Mouse (Mus musculus) stomach, embryonic 15.5 days (tissue): ENCODE data around the gene Phf13. TPM values are rescaled to one million over a fixed set of nuclear protein-coding genes. Genes with fewer than 3 reads are reported as not detected.
A peak's percentile ranks its signal among the peaks of the same experiment; 100 is the strongest.

Experiments
- ATAC-seq: fragments of 200-750 bp; cut with Nextera tagmentation; 2 replicates; pipeline ENCODE4 v1.8.0; 2017; ENCODE audit warnings: low read depth, moderate number of reproducible peaks, moderate TSS enrichment; ENCODE audit not compliant: insufficient read depth, low FRiP score
- H3K27ac ChIP-seq: fragments of 300-500 bp; sonication (generic); 2 replicates; pipeline ENCODE4 v1.5.1; 2015; ENCODE audit warnings: mild to moderate bottlenecking, inconsistent platforms
- H3K27me3 ChIP-seq: fragments of 300-500 bp; sonication (generic); replicated peaks from 2 replicates; pipeline ENCODE4 v1.6.1; 2015; ENCODE audit warnings: inconsistent platforms
- H3K36me3 ChIP-seq: fragments of 300-500 bp; sonication (generic); 2 replicates; pipeline ENCODE4 v1.6.1; 2015; ENCODE audit warnings: inconsistent platforms
- H3K4me1 ChIP-seq: fragments of 300-500 bp; sonication (generic); 2 replicates; pipeline ENCODE4 v1.6.1; 2015; ENCODE audit warnings: inconsistent platforms
- H3K4me2 ChIP-seq: fragments of 300-500 bp; sonication (generic); 2 replicates; pipeline ENCODE4 v1.6.1; 2015; ENCODE audit warnings: mild to moderate bottlenecking, inconsistent platforms
- H3K4me3 ChIP-seq: fragments of 300-500 bp; sonication (generic); replicated peaks from 2 replicates; pipeline ENCODE4 v1.5.1; 2015; ENCODE audit warnings: inconsistent platforms
- H3K9ac ChIP-seq: fragments of 300-500 bp; sonication (generic); 2 replicates; pipeline ENCODE4 v1.6.1; 2015; ENCODE audit warnings: inconsistent platforms
- H3K9me3 ChIP-seq: fragments of 300-500 bp; sonication (generic); 2 replicates; pipeline ENCODE4 v1.6.1; 2016; ENCODE audit warnings: inconsistent platforms
- WGBS: fragments of 180-500 bp; shearing (Covaris S2); methylation state at CpG from one replicate; pipeline ENCODE4 v1.1.7; 2015; 5-methylcytosine and 5-hydroxymethylcytosine counted together
- polyA plus RNA-seq: library from polyadenylated mRNA; unstranded; fragments of >200 nt; fragmentation: Nextera tagmentation; extraction: Ambion mirVana; gene quantifications from 2 replicates; pipeline ENCODE4 v1.2.1, GENCODE M21; 2015

The Phf13 gene
- polyA plus RNA-seq, 1 experiment from 2014 or later: 23.4 TPM

DNA sequence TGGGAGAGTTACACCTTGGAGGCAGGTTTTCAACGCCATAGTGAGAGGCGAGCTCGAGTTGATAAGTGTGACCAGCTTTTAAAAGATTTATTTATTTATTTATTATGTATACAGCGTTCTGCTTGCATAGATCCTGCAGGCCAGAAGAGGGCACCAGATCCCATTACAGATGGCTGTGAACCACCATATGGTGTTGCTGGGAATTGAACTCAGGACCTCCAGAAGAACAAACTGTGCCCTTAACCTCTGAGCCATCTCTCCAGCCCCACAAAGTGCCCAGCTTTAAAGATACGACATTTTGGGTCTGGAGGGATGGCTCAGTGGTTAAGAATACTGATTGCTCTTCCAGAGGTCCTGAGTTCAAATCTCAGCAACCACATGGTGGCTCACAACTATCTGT is 33.0 kb upstream of the Phf13 start:
- ATAC-seq: no peak
- no peaks in the 10 kb centered on the region for H3K9me3 ChIP-seq
- H3K4me1 ChIP-seq: peaks cover 35% of the 10 kb centered on the region
- WGBS: 37% methylated on average over 5 of the region's 5 CpGs
- H3K27ac ChIP-seq: no peak overlapping the region
- no peak overlapping the region for H3K4me3 ChIP-seq
- no peaks in the 10 kb centered on the region for H3K27me3 ChIP-seq
- no peak overlapping the region for H3K9ac ChIP-seq
- peaks cover 8% of the 10 kb centered on the region; the same call in 1 of the 2 replicates for H3K36me3 ChIP-seq
- peak overlapping the region; percentile 98; the same call in 1 of the 2 replicates for H3K4me2 ChIP-seq

DNA sequence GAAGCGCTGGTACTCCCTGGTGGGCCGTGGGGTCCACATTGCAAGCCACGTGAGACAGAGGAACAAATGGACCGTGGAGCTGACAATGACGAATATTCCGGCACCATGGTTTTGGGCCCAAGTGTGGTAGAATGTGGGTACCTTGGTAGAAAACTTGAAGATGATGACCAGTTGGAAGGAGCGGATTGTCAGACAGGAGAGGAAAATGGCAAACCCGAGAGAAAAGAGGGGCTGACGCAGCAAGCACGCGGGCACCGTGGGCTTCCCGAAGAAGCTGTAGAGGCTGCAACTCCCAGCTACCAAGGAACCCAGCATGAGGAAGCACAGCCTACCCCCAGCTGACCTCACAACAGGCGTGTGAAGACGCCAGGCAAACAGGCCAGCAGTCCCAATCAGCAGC is 32.4 kb upstream of the Phf13 start:
- 61% methylated on average over 15 of the region's 15 CpGs for WGBS
- ATAC-seq: no peak
- no peaks in the 10 kb centered on the region for H3K27me3 ChIP-seq
- peak overlapping the region; percentile 98 for H3K4me2 ChIP-seq
- peak overlapping the region; percentile 86 for H3K4me3 ChIP-seq
- no peaks in the 10 kb centered on the region for H3K9me3 ChIP-seq
- peaks cover 12% of the 10 kb centered on the region; the same call in 1 of the 2 replicates for H3K36me3 ChIP-seq
- H3K9ac ChIP-seq: no peak overlapping the region
- H3K27ac ChIP-seq: no peak overlapping the region
- H3K4me1 ChIP-seq: peaks cover 37% of the 10 kb centered on the region

- under 1% methylated on average over 35 of the region's 35 CpGs for WGBS
- Histone ChIP-seq H3K36me3 (peaks cover 18% of the 10 kb centered on the region; the same call in 1 of the 2 replicates), H3K4me1 (peaks cover 37% of the 10 kb centered on the region), H3K4me3 (peak within 1 kb of the TSS; percentile 86), H3K9ac (peak within 1 kb of the TSS; percentile 60), H3K4me2 (peak within 1 kb of the TSS; percentile 98), H3K27ac (peak within 1 kb of the TSS; percentile 79), H3K9me3 (no peaks in the 10 kb centered on the region), H3K27me3 (no peaks in the 10 kb centered on the region)
- ATAC-seq: peak; percentile 96
Observed at GRCm38 (mm10) chr4:152027524-152027923, 31.5 kb upstream of the Phf13 start, which contains the start of gene Zbtb48. TSS of gene Zbtb48 (minus strand) at chr4:152027671.

DNA sequence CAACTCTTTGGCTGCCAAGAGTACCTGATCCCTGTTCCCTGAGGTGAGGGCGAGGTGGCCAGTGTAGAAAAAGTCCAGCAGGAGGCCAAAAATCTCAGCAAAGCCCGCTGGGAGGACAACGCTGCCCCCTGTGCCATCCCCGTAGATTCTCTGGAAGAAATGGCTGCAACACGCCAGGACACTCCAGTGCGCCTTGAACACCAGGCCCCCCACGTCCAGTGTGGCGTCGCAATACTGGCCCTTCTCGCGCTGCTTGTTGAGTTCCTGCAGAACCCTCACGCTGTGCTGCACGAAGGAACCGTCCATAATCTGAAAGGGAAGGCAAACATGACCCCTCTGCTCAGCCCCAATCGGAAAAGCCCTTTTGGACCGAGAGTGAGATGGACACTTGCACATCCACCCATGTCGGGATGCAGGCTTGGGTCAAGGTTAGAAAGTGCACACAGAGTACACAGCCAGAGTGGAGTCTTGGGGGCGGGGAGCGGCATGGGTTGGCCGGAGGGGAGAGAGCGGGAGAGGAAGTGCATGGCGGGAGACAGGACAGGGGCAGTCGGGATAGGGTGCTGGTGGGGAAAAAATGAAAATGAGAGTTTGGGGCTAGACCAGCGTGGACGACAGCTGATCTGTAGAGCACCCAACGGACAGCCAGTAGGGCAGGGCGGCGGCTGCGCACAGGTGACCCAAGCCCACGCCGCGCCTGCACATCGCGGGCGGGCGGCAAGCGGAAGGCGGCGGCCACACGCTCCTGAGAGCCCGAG is 30.9 kb upstream of the Phf13 start:
- H3K4me1 ChIP-seq: peaks cover 37% of the 10 kb centered on the region
- peak; percentile 47 for ATAC-seq
- peak overlapping the region; percentile 86 for H3K4me3 ChIP-seq
- peak overlapping the region; percentile 79 for H3K27ac ChIP-seq
- WGBS: 3% methylated on average over 37 of the region's 41 CpGs
- no peaks in the 10 kb centered on the region for H3K27me3 ChIP-seq
- H3K9me3 ChIP-seq: no peaks in the 10 kb centered on the region
- H3K4me2 ChIP-seq: peak overlapping the region; percentile 98
- peak overlapping the region; percentile 60 for H3K9ac ChIP-seq
- peaks cover 22% of the 10 kb centered on the region; the same call in 1 of the 2 replicates for H3K36me3 ChIP-seq

GRCm38 (mm10) chr4:152024525-152024924 is 28.5 kb upstream of the Phf13 start:
- 87% methylated on average over 11 of the region's 11 CpGs for WGBS
- H3K36me3 ChIP-seq: peaks cover 46% of the 10 kb centered on the region
- no peak overlapping the region for H3K4me2 ChIP-seq
- no peaks in the 10 kb centered on the region for H3K27me3 ChIP-seq
- H3K9ac ChIP-seq: no peak overlapping the region
- H3K4me3 ChIP-seq: no peak overlapping the region
- no peak overlapping the region for H3K27ac ChIP-seq
- H3K9me3 ChIP-seq: no peaks in the 10 kb centered on the region
- peaks cover 37% of the 10 kb centered on the region for H3K4me1 ChIP-seq
- ATAC-seq: no peak

DNA sequence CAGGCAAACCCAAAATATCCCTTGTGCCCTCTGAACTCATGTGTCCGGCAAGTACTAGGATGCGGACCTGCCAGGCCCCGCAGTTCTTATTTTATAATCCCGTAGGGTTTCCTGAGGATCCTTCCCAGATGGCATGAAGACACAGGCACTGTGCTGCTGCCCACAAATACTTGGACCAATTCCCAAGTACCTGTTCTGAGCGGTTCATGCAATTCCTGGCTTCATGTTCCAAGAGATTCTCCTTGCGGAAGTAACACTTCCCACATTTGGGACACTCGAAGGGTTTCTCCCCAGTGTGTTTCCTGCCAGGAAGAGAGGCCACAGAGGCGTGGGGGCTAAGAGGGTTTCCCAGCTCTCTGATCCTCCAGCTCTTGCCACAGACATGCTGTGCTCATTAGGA is 26.4 kb upstream of the Phf13 start:
- no peak overlapping the region for H3K9ac ChIP-seq
- H3K4me3 ChIP-seq: no peak overlapping the region
- peaks cover 26% of the 10 kb centered on the region for H3K4me1 ChIP-seq
- no peaks in the 10 kb centered on the region for H3K9me3 ChIP-seq
- WGBS: 86% methylated on average over 8 of the region's 8 CpGs
- H3K4me2 ChIP-seq: no peak overlapping the region
- no peaks in the 10 kb centered on the region for H3K27me3 ChIP-seq
- H3K36me3 ChIP-seq: peaks cover 56% of the 10 kb centered on the region
- no peak overlapping the region for H3K27ac ChIP-seq
- no peak for ATAC-seq

GRCm38 (mm10) chr4:152021568-152022097 is 25.6 kb upstream of the Phf13 start:
- H3K27me3 ChIP-seq: no peaks in the 10 kb centered on the region
- H3K9me3 ChIP-seq: no peaks in the 10 kb centered on the region
- H3K36me3 ChIP-seq: peaks cover 56% of the 10 kb centered on the region
- no peak overlapping the region for H3K4me3 ChIP-seq
- H3K4me1 ChIP-seq: peaks cover 22% of the 10 kb centered on the region
- 74% methylated on average over 12 of the region's 12 CpGs for WGBS
- no peak for ATAC-seq
- no peak overlapping the region for H3K4me2 ChIP-seq
- H3K9ac ChIP-seq: no peak overlapping the region
- H3K27ac ChIP-seq: no peak overlapping the region

DNA sequence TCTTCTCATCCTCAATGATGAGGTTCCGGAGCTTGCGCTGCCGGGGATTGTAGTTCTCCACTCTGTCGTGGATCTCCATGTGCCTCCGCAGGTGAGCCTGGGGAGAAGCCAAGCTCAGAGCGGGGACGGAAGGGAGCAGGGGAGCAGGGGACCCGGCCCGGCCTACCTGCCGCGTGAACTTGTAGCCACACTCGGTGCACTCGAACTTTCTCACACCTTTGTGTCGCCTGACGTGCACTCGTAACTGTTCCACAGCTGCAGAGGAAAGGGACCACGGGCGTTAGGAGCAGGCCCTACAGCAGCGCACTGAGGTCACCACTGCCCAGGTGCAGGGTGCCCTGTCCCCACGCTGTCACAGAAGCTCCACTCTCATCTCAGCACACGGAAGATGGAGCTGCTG is 24.0 kb upstream of the Phf13 start:
- H3K4me2 ChIP-seq: no peak overlapping the region
- peaks cover 65% of the 10 kb centered on the region for H3K36me3 ChIP-seq
- no peaks in the 10 kb centered on the region for H3K27me3 ChIP-seq
- H3K4me1 ChIP-seq: 0 out of 2 replicates have a peak, but pooled peaks cover 7% of the 10 kb centered on the region
- WGBS: 89% methylated on average over 21 of the region's 21 CpGs
- no peak overlapping the region; the same call in 1 of the 2 replicates for H3K27ac ChIP-seq
- no peaks in the 10 kb centered on the region for H3K9me3 ChIP-seq
- H3K4me3 ChIP-seq: no peak overlapping the region
- ATAC-seq: no peak
- no peak overlapping the region for H3K9ac ChIP-seq

GRCm38 (mm10) chr4:152019073-152019472 is 23.0 kb upstream of the Phf13 start:
- Histone ChIP-seq H3K9me3 (no peaks in the 10 kb centered on the region), H3K9ac (no peak overlapping the region; the same call in 1 of the 2 replicates), H3K4me2 (no peak overlapping the region), H3K27me3 (no peaks in the 10 kb centered on the region), H3K36me3 (peaks cover 65% of the 10 kb centered on the region), H3K4me1 (0 out of 2 replicates have a peak, but pooled peaks cover 2% of the 10 kb centered on the region), H3K4me3 (no peak overlapping the region), H3K27ac (no peak overlapping the region)
- no peak for ATAC-seq
- 75% methylated on average over 6 of the region's 6 CpGs for WGBS

DNA sequence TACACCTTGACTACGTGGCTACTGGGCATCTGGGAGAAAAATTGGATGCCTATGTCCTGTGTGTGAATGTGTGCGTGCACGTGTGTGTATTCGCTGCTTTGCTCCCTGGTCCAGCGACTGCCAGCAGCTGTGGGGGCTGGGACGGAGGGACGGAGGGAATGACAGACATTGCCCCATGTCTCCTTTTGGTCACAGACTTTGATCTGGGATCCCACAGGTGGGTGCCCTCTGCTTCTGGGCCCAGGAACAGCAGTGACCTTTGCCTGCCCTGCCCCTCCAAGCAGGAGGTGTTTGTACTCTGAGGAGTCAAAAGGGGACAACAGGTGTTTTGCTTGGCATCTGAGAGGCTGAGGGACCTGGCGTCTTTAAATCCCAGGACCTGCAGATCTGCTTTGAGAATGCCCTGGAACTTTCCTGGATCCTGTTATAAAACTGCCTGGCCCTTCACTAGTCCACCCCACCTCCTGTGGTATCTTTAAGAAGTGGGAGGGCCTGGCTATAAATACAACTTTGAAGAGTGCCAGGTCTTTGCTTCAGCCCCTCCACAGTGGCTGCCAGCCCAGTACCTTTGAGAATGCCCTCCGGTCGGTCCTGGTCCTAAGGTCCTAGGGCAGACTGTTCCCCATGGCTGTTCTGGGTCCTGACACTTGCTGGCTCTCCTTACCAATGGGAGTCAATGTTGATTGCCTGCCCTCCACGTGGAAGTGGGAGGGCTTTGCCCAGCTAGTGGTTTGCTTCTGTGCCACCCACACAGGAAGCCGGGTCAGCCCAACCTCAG is 17.2 kb upstream of the Phf13 start:
- Histone ChIP-seq H3K36me3 (peaks cover 39% of the 10 kb centered on the region), H3K4me2 (no peak overlapping the region), H3K4me3 (no peak overlapping the region), H3K4me1 (peaks cover 27% of the 10 kb centered on the region), H3K27me3 (no peaks in the 10 kb centered on the region), H3K27ac (no peak overlapping the region), H3K9ac (no peak overlapping the region), H3K9me3 (no peaks in the 10 kb centered on the region)
- ATAC-seq: no peak
- 83% methylated on average over 12 of the region's 12 CpGs for WGBS

- H3K27me3 ChIP-seq: no peaks in the 10 kb centered on the region
- ATAC-seq: no peak
- H3K4me2 ChIP-seq: peak overlapping the region; percentile 93
- WGBS: 88% methylated on average over 16 of the region's 16 CpGs
- H3K36me3 ChIP-seq: peaks cover 36% of the 10 kb centered on the region
- H3K27ac ChIP-seq: no peak overlapping the region
- H3K9me3 ChIP-seq: no peaks in the 10 kb centered on the region
- H3K4me1 ChIP-seq: peaks cover 38% of the 10 kb centered on the region
- H3K4me3 ChIP-seq: 0 out of 2 replicates have a peak overlapping the region, but pooled peaks have one; percentile 87
- H3K9ac ChIP-seq: no peak overlapping the region
Observed at GRCm38 (mm10) chr4:152012109-152012508, 16.1 kb upstream of the Phf13 start.
